Mouse (Mus musculus) cerebellum, postnatal 4 days (tissue): ENCODE data around the gene Myof.

Source experiments
- DNase-seq, 2 experiments: peaks; one replicate each; pipeline ENCODE4 v3.0.0; 2022; ENCODE audit warnings: low spot score in 2 of 2, mixed read lengths in 1 of 2

The Myof gene

DNA sequence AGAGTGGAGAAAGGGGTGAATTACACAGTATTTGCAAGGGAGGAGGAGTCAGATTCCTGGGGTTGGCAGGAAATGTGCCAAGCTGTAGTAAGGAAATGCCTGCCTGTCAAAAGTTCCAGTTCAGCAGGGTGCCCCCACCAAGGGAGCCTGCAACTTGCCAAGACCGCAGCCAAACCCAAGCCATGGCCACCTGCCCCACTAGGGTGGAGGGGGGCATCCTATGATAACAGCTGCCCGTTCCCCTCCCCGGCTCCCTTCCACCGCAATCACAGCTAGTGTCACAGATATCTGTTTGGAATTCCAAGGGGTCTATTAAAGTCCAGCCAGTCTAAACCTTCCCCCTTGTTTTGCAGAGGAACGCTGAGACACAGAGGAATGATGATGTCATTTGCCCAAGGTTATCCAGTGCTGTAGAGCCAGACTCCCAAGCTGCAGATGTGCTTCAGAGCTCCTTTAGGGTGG, 1.1 kb downstream of the Myof start:
- DNase-seq: no peak

DNA sequence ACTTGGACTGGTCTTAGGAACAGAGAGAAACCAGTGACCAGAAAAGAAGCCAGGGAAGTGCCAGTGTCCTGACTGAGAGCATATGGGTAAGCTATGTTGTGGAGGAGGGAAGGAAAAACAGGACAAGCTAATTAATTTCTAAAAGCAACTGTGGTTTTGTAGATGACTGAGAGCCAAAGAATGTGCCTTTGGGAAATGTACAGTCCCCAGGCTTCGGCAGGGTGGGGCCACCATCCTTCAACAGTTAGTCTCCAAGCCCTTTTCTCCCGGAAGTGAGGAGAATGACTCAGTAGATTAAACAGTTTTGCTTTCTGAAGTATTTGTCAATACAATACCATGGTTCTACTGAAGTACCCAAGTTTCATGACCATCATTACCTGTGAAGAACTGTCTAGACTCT, 5.1 kb downstream of the Myof start:
- no peak for DNase-seq

DNA sequence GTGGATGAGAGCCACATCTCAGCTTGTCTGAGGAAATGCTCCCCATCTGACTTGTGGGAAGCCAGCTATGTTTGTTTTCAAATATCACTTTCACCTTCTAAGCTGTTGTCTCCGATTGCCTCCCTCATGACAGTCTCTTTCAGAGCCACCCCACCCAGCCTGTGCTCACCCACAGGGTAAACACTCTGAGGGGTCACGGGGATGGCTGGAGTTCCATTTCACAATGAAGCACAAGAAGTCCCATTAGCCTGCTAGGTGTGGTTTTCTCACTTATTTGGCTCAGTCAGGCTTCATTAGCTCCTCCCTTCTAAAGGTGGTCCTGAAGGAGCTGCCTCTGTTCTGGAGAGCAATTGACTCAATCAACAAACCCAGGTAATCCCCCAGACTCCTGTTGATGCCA, 7.6 kb downstream of the Myof start:
- DNase-seq: no peak

GRCm38 (mm10) chr19:38034696-38035095, 8.7 kb downstream of the Myof start:
- no peak for DNase-seq

DNA sequence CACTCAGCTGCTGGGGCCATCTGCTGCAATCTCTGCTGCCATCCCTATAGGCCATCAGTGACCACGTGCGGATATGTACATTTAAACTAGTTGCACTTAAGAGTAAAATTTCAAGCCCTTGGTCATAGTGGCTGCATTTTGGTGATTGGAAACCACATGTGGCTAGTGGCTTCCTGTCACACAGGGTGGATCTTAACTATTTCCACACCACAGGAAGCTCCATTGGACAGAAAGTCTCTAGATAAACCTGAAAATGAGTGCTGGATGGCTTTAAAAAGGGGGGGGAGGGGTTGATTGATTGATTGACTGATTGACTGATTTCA, 9.7 kb downstream of the Myof start:
- no peak for DNase-seq

- DNase-seq: no peak
These were observed 10.2 kb downstream of the Myof start for GRCm38 (mm10) chr19:38032993-38033734.

DNA sequence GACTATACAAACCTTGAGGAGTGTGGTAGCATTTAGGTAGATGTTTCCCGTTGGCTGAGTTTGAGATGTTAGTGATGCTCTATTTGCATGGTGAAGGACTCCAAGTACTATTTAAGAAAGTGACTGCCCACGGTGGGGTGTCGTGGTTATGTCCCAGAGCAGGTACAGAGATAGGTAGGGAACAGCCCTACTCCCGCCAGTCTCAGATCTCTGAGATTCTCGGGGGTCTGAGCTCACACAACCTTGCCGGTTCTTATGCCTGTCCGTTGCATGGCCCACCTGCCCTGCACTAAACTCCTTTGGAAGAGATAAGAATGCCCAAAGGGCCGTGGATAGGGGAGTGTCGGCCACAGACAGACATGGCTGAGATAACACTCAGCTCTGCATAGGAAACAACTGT, 12.2 kb downstream of the Myof start:
- no peak for DNase-seq

GRCm38 (mm10) chr19:38030673-38031137, 12.7 kb downstream of the Myof start:
- DNase-seq: no peak

DNA sequence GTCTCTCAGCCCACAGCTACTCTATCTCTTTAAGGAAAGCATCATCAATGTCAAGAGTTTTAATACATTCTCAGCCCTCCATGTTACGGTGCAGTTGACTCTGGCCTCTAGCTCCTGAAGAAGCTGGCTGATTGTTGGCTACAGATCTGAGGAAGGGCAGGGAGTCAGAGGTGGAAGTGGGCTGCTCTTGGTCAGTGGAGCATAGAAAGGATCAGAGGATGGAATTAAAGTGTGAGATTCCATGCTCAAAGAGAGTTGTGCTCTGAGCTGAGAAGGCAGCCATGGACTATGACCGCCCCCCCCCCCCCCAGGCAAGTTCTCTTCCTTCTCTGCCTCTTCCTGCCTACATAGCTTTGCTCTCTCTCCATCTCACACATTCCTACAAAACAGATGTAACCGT, 13.5 kb downstream of the Myof start:
- no peak for DNase-seq

DNA sequence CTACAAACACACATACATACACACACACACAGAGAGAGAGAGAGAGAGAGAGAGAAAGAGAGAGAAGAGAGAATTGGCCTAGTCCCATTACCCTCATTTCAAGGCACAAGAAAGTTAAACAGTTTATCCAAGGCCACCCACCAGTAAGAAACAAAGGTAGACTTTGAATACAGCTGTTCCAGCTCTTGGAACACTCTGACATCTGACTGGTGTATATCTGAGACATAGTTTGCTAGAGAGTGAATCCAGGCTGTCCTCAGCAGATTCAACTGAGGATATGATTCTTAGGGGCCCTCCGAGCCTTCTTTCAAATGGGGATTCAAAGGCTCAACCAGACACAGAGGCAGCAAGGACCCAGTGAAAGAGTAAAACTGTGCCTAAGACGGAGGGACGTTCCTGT, 14.1 kb downstream of the Myof start:
- DNase-seq: no peak

DNA sequence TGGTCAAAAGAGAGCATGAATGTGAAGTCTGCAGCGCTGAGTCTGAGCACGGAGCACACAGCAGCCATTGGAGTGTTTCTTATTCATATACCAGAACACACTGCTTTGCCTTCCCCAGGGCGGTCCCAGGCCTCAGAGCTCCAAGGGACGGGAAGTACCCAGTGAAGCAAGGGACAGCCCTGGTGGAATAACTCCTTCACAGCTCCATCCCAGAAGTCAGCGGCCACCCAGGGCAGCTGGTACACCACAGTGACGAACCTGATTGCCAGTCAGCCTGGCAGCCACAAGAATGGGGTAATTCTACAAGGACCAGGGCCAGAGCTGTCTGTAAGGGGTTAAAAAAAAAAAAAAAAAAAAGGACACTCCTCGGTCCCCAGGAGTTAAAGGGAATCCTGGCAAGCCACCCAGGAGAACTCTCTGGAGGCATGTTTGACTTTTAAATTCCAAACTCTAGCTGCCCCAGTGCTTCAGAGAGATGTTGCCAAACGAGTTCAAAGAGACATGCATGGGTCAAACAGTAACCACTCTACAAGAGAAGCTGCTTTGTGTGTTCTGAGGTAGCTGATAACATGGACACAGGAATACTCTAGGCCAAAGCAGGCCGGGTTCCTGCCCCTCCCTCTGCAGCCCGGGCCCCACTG, 15.4 kb downstream of the Myof start:
- DNase-seq: no peak

GRCm38 (mm10) chr19:38027389-38027788, 16.0 kb downstream of the Myof start:
- DNase-seq: no peak

- DNase-seq: no peak
These were observed 17.2 kb downstream of the Myof start for GRCm38 (mm10) chr19:38026211-38026624.

DNA sequence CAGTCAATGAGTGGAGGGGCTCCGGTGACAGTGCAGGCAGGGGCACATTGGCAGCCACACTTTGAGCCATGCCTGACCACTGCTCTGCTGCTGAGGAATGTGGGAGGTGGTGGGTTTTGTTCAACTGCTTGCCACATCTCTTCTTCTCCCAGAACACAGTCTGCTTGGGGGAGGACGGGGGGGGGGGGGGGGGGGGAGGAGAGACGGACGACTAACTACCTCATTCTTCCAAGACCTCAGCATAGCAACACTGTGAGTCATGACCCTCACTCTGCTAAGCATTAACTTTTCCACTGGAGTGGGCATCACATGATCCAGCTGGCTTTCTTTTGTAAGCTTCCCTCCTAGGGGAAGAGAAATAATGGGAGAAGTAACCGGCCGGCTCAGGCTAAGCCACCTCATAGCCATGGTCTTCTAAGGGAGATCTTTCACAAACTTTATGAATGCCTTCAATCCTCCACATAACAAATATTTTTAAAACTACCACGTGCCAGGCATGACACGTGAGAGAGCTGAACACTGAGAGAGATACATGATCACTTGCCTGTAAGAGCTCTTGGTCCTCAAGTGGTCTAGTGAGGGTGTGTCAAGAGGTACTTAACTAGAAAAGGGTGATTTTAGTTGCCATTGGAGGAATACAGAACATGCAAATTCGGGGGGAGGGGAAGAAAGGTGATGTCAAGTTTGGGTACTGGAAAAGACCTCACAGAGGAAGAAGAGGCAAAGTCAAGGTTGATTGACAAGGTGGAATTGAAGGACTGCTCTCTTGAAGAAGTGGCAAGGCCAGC, 17.9 kb downstream of the Myof start:
- DNase-seq: no peak

DNA sequence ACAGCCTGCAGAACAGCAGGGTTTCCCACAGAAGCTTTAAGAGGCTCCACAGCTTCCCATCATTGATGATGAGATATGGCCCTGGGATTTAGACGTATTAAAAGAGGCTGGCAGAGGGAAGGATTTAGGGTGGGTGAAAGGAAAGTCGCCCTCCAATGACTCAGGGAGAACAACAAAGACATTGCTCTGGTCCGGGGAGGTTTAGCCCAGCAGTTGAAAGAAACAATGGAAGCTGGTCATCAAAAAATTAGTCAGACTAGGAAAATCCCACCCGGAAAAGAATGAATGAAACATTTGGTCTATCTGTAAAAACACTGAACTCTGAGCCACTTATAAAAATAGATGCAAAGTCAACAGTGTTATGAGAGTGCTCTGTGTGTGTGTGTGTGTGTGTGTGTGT, 19.8 kb downstream of the Myof start:
- no peak for DNase-seq

GRCm38 (mm10) chr19:38022710-38023109, 20.7 kb downstream of the Myof start:
- DNase-seq: no peak

GRCm38 (mm10) chr19:38015873-38016254, 27.5 kb downstream of the Myof start:
- DNase-seq: no peak

- DNase-seq: peak in 1 of 2 experiments; percentile 23
These were observed 28.1 kb downstream of the Myof start for GRCm38 (mm10) chr19:38015180-38015872.

GRCm38 (mm10) chr19:38014443-38014842, 28.9 kb downstream of the Myof start:
- DNase-seq: no peak

DNA sequence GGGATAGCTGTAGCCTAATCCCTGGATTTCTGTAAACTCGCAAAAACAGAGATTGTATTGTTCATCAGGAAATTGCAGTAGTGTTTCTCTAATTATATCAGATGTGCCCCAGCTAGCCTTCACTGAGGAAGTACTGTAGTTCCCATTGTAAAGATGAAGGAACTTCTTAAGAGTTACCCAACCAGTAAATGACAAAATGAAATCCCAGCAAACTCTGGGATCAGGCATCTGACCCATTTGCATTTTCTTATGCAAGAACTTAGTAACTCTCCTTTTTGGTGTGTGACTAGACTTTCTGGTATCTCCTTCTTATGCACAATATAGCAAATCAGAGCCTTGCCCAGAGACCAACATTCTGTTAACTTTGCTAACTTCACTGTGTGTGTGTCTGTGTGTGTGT, 32.0 kb downstream of the Myof start:
- no peak for DNase-seq

- DNase-seq: no peak
These were observed 38.5 kb downstream of the Myof start for GRCm38 (mm10) chr19:38004809-38005380.
